Mouse (Mus musculus) bone marrow, adult 2 months (tissue): Measurements from ENCODE around the gene Galnt18.

Source experiments
- CTCF ChIP-seq: fragments of 200-500 bp; IDR thresholded peaks from 2 replicates; pipeline ENCODE4 v1.5.1; 2011; ENCODE audit warnings: low read length, control low read depth; ENCODE audit not compliant: control insufficient read depth, insufficient read depth
- POLR2A ChIP-seq: fragments of 200-500 bp; IDR thresholded peaks from 2 replicates; pipeline ENCODE4 v1.6.1; 2011; ENCODE audit warnings: low read depth, mild to moderate bottlenecking, control low read depth, low read length, borderline replicate concordance; ENCODE audit not compliant: control insufficient read depth

DNA sequence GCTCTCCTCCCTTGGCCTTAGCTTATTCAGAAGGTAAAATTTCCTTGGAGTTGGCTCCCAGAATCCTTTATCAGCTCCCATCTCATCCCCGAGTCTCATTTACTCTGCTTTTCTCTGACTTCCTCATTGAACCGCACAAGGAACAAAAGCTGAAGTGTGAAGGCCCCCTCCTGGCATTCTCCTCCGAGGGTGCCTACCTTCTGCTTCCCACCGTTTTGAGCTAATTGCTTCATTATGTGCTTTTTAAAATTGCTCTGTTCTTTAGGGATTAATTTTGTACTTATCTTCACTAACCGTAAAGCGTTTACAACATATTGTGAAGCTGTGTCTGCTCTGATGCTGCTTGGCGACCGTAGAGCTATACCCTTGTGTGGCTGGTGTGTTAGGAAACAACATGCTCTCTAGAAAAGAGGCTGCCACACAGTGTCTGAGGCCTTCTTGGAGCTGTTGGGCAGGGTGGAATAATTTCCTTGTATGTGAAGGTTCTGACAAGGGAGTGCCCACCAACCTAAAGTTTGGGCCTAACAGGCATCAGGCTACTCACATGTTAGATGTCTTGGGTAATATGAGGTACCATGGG lies 244.9 kb downstream of the Galnt18 start:
- TF ChIP-seq CTCF: no peak
- TF ChIP-seq POLR2A: no peak
